Comparison of ENCODE assay signal across 9 mouse cellular contexts in genomic region chr19:55877404-55877915, GRCm38 (mm10).
DNase-seq lines count a peak whose midpoint lies in the region; ATAC-seq and TF ChIP-seq lines count a peak whose summit lies in the region.
"Had no signal": no experiment of that assay in that cellular context is flagged by ENCODE, and none has a peak within 500 bp of the region (broad histone marks: within the 10 kb centered on the region; RNA-seq: fewer than 3 reads in every experiment).

No protein-coding gene starts in this region.

- no peak overlapping the region for H3K4me2 ChIP-seq in kidney, postnatal 0 days (ENCODE audit: low read length)
- H3K4me2 ChIP-seq in liver, embryonic 15.5 days = no peak overlapping the region
- H3K4me2 ChIP-seq in neural tube, embryonic 14.5 days (ENCODE audit: low read depth, low read length) = no peak overlapping the region

- WGBS in embryonic facial prominence, embryonic 10.5 days = 39% methylated on average over 7 of the region's 7 CpGs
- 49% methylated on average over 7 of the region's 7 CpGs for WGBS in kidney, postnatal 0 days
- 63% methylated on average over 7 of the region's 7 CpGs for WGBS in liver, embryonic 15.5 days (ENCODE audit: insufficient replicate concordance)
- 6% methylated on average over 7 of the region's 7 CpGs for WGBS in neural tube, embryonic 14.5 days

- no peak overlapping the region for H3K4me3 ChIP-seq in embryonic facial prominence, embryonic 10.5 days
- no peak overlapping the region for H3K4me3 ChIP-seq in kidney, postnatal 0 days (replicated peaks; ENCODE audit: low read depth, low read length)
- no peak overlapping the region for H3K4me3 ChIP-seq in liver, embryonic 15.5 days (replicated peaks)
- H3K4me3 ChIP-seq in neural tube, embryonic 14.5 days (ENCODE audit: low read depth, low read length) = no peak overlapping the region
- H3K4me3 ChIP-seq: erythroblast, embryonic 14.5 days had no signal

- H3K36me3 ChIP-seq in embryonic facial prominence, embryonic 10.5 days (replicated peaks) = 0 out of 2 replicates have a peak, but pooled peaks cover 15% of the 10 kb centered on the region
- H3K36me3 ChIP-seq in kidney, postnatal 0 days (ENCODE audit: insufficient read depth, low read length) = no peaks in the 10 kb centered on the region
- H3K36me3 ChIP-seq in liver, embryonic 15.5 days (replicated peaks) = no peaks in the 10 kb centered on the region
- H3K36me3 ChIP-seq in neural tube, embryonic 14.5 days (ENCODE audit: control insufficient read depth, insufficient read depth, low read length) = no peaks in the 10 kb centered on the region

- no peak overlapping the region for H3K9ac ChIP-seq in kidney, postnatal 0 days (ENCODE audit: low read depth, low read length)
- H3K9ac ChIP-seq in liver, embryonic 15.5 days = no peak overlapping the region
- no peak overlapping the region for H3K9ac ChIP-seq in neural tube, embryonic 14.5 days (replicated peaks; ENCODE audit: low read depth, low read length)

- DNase-seq in A20 (ENCODE audit: low read depth, low spot score) = peak; percentile 64
- DNase-seq in adrenal gland, adult 2 months = peak; percentile 77
- peak; percentile 76 for DNase-seq in embryonic facial prominence, embryonic 10.5 days (ENCODE audit: low spot score)
- peak; percentile 72 for DNase-seq in heart, adult 8-10 months (ENCODE audit: low spot score)
- peak; percentile 73 for DNase-seq in kidney, postnatal 0 days (ENCODE audit: low spot score)
- peak; percentile 27 for DNase-seq in testis, postnatal 14 days (ENCODE audit: low spot score)

- H3K27ac ChIP-seq in embryonic facial prominence, embryonic 10.5 days (replicated peaks) = no peak overlapping the region; the same call in 1 of the 2 replicates
- H3K27ac ChIP-seq in kidney, postnatal 0 days = no peak overlapping the region
- H3K27ac ChIP-seq in liver, embryonic 15.5 days (replicated peaks) = no peak overlapping the region
- H3K27ac ChIP-seq in neural tube, embryonic 14.5 days (ENCODE audit: low read depth, low read length) = no peak overlapping the region

- peaks cover 52% of the 10 kb centered on the region for H3K4me1 ChIP-seq in embryonic facial prominence, embryonic 10.5 days
- no peaks in the 10 kb centered on the region for H3K4me1 ChIP-seq in kidney, postnatal 0 days (replicated peaks; ENCODE audit: insufficient read depth, low read length)
- peaks cover 6% of the 10 kb centered on the region for H3K4me1 ChIP-seq in liver, embryonic 15.5 days (replicated peaks)
- H3K4me1 ChIP-seq in neural tube, embryonic 14.5 days (ENCODE audit: control insufficient read depth, insufficient read depth, low read length) = 0 out of 2 replicates have a peak, but pooled peaks cover 5% of the 10 kb centered on the region

- no peaks in the 10 kb centered on the region for H3K9me3 ChIP-seq in embryonic facial prominence, embryonic 10.5 days
- H3K9me3 ChIP-seq in kidney, postnatal 0 days (replicated peaks; ENCODE audit: low read length) = no peaks in the 10 kb centered on the region
- no peaks in the 10 kb centered on the region for H3K9me3 ChIP-seq in liver, embryonic 15.5 days (replicated peaks)
- H3K9me3 ChIP-seq in neural tube, embryonic 14.5 days (ENCODE audit: control insufficient read depth, low read length) = no peaks in the 10 kb centered on the region

- H3K27me3 ChIP-seq in embryonic facial prominence, embryonic 10.5 days (replicated peaks; ENCODE audit: low read depth, poor library complexity, severe bottlenecking) = no peaks in the 10 kb centered on the region
- H3K27me3 ChIP-seq in kidney, postnatal 0 days (ENCODE audit: insufficient read depth, low read length) = no peaks in the 10 kb centered on the region
- peaks cover 13% of the 10 kb centered on the region for H3K27me3 ChIP-seq in liver, embryonic 15.5 days
- no peaks in the 10 kb centered on the region for H3K27me3 ChIP-seq in neural tube, embryonic 14.5 days (ENCODE audit: control insufficient read depth, insufficient read depth, low read length)

- TF ChIP-seq CTCF in kidney, postnatal 0 days (IDR thresholded peaks at IDR 0.05; ENCODE audit: low read depth) = peak; percentile 83

- no peak for ATAC-seq in kidney, postnatal 0 days (replicated peaks; ENCODE audit: low FRiP score, low read depth)
- peak; percentile 34; the same call in 1 of the 2 replicates for ATAC-seq in liver, embryonic 15.5 days (ENCODE audit: insufficient read depth)
- ATAC-seq in neural tube, embryonic 14.5 days (ENCODE audit: low read depth) = peak; percentile 81; the same call in 1 of the 2 replicates

Comparison
In these comparisons a context has a peak if more than half of its experiments do, and no peak if none do; other contexts are left out.
1. DNase-seq: peak in every context shown above with its lines; median percentile 77 in adrenal gland, adult 2 months; 76 in embryonic facial prominence, embryonic 10.5 days; 73 in kidney, postnatal 0 days; 72 in heart, adult 8-10 months; 64 in A20; 27 in testis, postnatal 14 days.